Mouse (Mus musculus): ENCODE measurements around the gene Dirc2. TPM values are rescaled to one million over a fixed set of nuclear protein-coding genes. Genes with fewer than 3 reads are reported as not detected.

The Dirc2 gene
- polyA plus RNA-seq, 1 experiment from 2014 or later: 23.3 TPM

DNA sequence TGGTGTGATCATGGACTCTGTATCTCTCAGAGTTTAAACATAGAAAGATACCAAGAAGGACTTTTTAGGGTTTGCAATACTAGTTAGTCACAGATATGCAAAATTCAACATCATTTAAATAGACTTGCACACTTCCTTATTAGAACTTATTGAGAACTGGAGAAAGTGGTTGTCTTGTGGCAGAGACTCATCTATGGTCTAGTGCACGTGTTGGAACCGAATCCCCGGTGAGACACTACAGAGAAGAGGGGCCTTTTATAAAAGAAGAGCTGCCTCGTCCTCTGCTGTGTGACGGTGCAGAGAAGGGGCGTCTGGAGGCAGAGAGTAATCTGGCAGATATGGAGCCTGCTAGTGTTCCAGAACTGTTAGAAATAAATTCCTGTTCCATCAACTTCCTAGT lies 44.6 kb downstream of the Dirc2 start:
- no peaks in the 10 kb centered on the region; the same call in 1 of the 2 replicates for H3K36me3 ChIP-seq (replicated peaks)
- no peaks in the 10 kb centered on the region for H3K27me3 ChIP-seq
- ATAC-seq (ENCODE audit: low FRiP score): no peak
- H3K4me3 ChIP-seq (replicated peaks): no peak overlapping the region
- no peak overlapping the region for H3K4me2 ChIP-seq
- no peaks in the 10 kb centered on the region for H3K9me3 ChIP-seq
- 82% methylated on average over 6 of the region's 6 CpGs for WGBS
- H3K4me1 ChIP-seq: peaks cover 12% of the 10 kb centered on the region
- H3K27ac ChIP-seq: no peak overlapping the region
- H3K9ac ChIP-seq: no peak overlapping the region

DNA sequence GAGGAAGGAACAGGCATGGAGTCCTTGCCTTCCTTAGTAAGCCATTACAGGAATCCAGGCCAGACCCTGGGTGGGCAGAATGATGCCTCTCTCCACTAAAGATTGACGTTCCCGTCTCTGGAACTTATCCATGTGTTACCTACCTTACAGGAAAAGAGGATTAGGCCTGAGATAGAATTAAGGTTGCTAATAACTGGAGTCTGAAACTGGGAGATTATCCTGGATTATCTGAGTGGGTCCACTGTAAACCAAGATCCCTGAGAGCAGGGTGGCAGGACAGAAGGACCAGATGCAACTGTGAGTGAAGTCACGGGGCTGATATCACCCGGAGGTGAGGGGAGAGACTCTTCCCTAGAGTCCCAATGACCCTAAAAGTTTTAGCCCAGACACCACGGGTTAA lies 51.4 kb downstream of the Dirc2 start:
- no peak for ATAC-seq (ENCODE audit: low FRiP score)
- no peak overlapping the region for H3K4me3 ChIP-seq (replicated peaks)

DNA sequence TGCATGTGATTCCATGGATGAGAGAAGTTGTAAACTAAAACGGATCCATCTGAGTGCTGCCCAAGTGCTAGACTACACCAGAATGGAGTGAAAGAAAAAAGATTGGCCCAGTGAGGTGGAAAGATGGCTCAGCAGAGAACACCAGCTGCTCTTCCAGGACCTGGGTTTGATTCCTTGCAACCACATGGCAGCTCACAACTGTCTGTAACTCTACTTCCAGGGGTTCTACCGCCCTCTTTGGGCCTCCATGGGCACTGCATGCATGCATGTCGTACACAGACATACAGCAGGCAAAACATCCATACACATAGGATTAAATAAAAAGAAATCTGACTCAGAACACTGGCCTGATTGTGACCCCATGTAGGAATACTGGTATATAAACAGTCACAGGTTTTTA lies 52.9 kb downstream of the Dirc2 start:
- ATAC-seq (ENCODE audit: low FRiP score): no peak
- H3K4me1 ChIP-seq: peaks cover 4% of the 10 kb centered on the region
- no peaks in the 10 kb centered on the region for H3K9me3 ChIP-seq
- H3K36me3 ChIP-seq (replicated peaks): peaks cover 15% of the 10 kb centered on the region
- 79% methylated on average over 3 of the region's 3 CpGs for WGBS
- H3K9ac ChIP-seq: no peak overlapping the region
- H3K4me3 ChIP-seq (replicated peaks): no peak overlapping the region
- no peaks in the 10 kb centered on the region for H3K27me3 ChIP-seq
- no peak overlapping the region for H3K4me2 ChIP-seq
- H3K27ac ChIP-seq: no peak overlapping the region

More for the DNA sequence above, 51.4 kb downstream of the Dirc2 start:
- H3K4me2 ChIP-seq: no peak overlapping the region
- H3K9me3 ChIP-seq: no peaks in the 10 kb centered on the region
- no peaks in the 10 kb centered on the region for H3K27me3 ChIP-seq
- H3K4me1 ChIP-seq: peaks cover 4% of the 10 kb centered on the region
- peaks cover 15% of the 10 kb centered on the region for H3K36me3 ChIP-seq (replicated peaks)
- H3K9ac ChIP-seq: no peak overlapping the region
- no peak overlapping the region for H3K27ac ChIP-seq
- WGBS: 88% methylated on average over 5 of the region's 5 CpGs

DNA sequence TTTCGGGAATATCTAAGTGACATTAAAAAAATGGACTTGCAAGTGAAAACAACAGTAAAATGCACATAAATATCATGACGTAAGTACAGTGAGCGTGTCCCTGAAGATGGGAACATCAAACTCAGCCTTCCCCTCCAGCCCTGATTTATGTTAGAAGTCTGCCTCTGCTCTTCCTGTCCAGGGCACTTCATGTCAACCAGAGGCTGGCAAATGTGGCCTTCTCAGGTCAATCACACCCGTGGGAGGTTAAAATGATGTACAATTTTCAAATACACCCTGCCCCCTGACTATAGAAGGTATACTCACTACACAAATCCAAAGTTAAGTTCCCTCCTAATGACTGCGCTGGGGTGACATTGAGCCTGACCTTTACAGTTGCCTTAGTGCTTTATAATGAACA lies 53.4 kb downstream of the Dirc2 start:
- no peak overlapping the region for H3K4me3 ChIP-seq (replicated peaks)
- H3K4me2 ChIP-seq: no peak overlapping the region
- peaks cover 15% of the 10 kb centered on the region for H3K36me3 ChIP-seq (replicated peaks)
- H3K4me1 ChIP-seq: peaks cover 5% of the 10 kb centered on the region
- ATAC-seq (ENCODE audit: low FRiP score): no peak
- no peaks in the 10 kb centered on the region for H3K9me3 ChIP-seq
- H3K9ac ChIP-seq: no peak overlapping the region
- 91% methylated on average over 5 of the region's 5 CpGs for WGBS
- no peaks in the 10 kb centered on the region for H3K27me3 ChIP-seq
- H3K27ac ChIP-seq: no peak overlapping the region

DNA sequence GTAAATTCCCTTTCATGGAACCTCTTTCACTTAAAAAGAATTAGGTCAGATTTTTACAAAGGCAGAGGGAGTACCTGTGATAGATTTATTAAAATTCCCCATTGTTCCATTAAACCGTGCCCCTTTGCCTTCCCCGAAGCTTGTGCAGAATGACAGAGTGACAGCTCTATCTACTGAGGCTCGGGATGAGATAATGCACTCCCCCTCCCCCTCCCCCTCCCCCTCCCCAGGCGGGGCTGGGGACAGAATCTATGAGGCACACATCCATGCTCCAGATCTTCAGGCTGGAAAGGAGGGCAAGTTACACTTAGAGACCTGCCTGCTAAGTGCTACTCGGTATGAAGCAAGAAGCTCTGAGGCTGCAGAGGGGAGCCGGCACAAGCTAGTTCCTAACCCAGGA lies 53.8 kb downstream of the Dirc2 start:
- Histone ChIP-seq H3K4me3 (replicated peaks) (no peak overlapping the region), H3K9me3 (no peaks in the 10 kb centered on the region), H3K27ac (no peak overlapping the region), H3K9ac (no peak overlapping the region), H3K27me3 (no peaks in the 10 kb centered on the region), H3K4me1 (peaks cover 9% of the 10 kb centered on the region), H3K36me3 (replicated peaks) (peaks cover 15% of the 10 kb centered on the region), H3K4me2 (no peak overlapping the region)
- WGBS: 70% methylated on average over 6 of the region's 6 CpGs
- no peak for ATAC-seq (ENCODE audit: low FRiP score)

DNA sequence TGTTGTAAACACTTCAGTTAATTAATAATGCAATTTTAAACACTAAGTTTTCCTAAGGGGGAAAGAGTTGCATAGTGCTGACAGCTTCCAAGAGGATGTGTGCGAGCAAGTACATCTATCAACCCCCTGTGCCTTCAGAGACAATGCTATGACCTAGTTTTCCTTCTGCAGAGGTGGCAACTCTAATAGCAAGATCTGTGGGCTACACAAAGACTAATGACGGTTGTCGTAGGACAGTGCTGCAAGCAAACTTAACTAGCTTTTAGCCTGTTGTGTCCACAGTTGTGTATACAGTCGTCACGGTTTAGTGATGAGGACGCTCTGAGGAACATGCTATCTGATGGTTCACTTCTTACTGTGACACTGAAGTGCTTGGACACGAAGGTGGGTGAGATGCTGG lies 54.5 kb downstream of the Dirc2 start:
- Histone ChIP-seq H3K27me3 (no peaks in the 10 kb centered on the region), H3K36me3 (replicated peaks) (peaks cover 15% of the 10 kb centered on the region), H3K9ac (no peak overlapping the region), H3K27ac (no peak overlapping the region), H3K9me3 (no peaks in the 10 kb centered on the region), H3K4me1 (peaks cover 9% of the 10 kb centered on the region), H3K4me3 (replicated peaks) (no peak overlapping the region), H3K4me2 (no peak overlapping the region)
- 92% methylated on average over 7 of the region's 7 CpGs for WGBS
- no peak for ATAC-seq (ENCODE audit: low FRiP score)

DNA sequence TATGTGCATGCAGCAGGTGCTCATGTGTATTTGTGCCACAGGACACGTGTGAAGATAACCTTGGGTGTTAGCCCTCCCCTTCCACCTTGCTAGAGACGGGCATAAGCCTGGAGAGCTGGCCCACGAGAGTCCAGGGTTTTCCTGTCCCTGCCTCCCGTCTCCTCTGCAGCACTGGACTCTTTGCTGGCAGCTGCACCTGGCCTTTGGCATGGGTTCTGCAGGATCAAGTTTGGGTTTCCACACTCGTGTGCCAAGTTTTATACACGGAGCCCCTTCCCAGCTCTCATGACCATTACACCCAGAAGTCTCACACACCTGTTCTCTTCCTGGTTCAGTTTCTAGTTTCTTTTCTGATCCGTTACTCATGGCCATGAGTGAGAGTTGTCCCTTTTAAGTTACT lies 55.5 kb downstream of the Dirc2 start:
- Histone ChIP-seq H3K9ac (no peak overlapping the region), H3K27me3 (no peaks in the 10 kb centered on the region)
- 86% methylated on average over 7 of the region's 7 CpGs for WGBS

DNA sequence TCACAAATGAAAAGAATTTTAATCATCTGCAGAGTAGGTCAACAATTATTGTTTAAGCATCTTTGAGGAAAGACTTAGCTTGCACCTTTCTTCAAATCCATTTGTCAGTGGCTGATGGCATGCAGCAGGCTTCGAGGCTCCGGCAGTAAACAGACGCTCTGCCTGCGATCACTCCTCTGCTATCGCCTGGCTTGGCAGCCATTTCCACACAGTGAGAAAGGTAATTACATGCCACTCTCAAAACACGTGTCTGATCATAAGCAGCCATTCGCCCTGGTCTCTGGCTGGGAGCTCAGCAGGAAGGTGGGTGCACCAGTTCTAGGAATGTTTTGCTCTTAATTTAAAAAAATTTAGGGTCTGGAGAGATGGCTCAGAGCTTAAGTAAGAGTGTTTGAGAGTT lies 58.2 kb downstream of the Dirc2 start:
- H3K27me3 ChIP-seq: no peaks in the 10 kb centered on the region
- H3K4me2 ChIP-seq: no peak overlapping the region
- H3K9ac ChIP-seq: no peak overlapping the region
- WGBS: 65% methylated on average over 7 of the region's 7 CpGs
- H3K9me3 ChIP-seq: no peaks in the 10 kb centered on the region
- ATAC-seq (ENCODE audit: low FRiP score): no peak; the same call in 1 of the 2 replicates
- no peak overlapping the region for H3K27ac ChIP-seq
- peaks cover 9% of the 10 kb centered on the region for H3K4me1 ChIP-seq
- H3K4me3 ChIP-seq (replicated peaks): no peak overlapping the region
- H3K36me3 ChIP-seq (replicated peaks): peaks cover under 1% of the 10 kb centered on the region

More for the DNA sequence above, 55.5 kb downstream of the Dirc2 start:
- no peak for ATAC-seq (ENCODE audit: low FRiP score)
- peaks cover 8% of the 10 kb centered on the region for H3K36me3 ChIP-seq (replicated peaks)
- peaks cover 9% of the 10 kb centered on the region for H3K4me1 ChIP-seq
- H3K4me3 ChIP-seq (replicated peaks): no peak overlapping the region
- H3K9me3 ChIP-seq: no peaks in the 10 kb centered on the region
- H3K4me2 ChIP-seq: no peak overlapping the region
- no peak overlapping the region for H3K27ac ChIP-seq

DNA sequence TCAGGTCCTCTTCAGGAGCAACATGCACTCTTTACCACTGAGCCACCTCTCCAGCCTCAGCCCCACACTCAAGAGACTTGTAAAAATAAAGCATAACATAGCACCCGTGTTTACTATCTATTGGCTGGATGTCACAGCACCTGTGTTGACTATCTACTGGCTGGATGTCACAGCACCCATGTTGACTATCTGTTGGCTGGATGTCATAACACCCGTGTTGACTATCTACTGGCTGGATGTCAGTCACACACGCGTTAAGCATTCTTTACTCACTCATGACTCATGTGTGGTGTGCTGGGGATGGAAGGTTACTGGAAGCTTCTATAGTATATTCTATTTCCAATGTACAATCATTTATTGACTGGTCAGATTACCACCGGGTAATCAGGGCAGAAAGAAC lies 62.2 kb downstream of the Dirc2 start:
- Histone ChIP-seq H3K4me2 (no peak overlapping the region), H3K9me3 (no peaks in the 10 kb centered on the region), H3K4me1 (peaks cover 5% of the 10 kb centered on the region; the same call in 1 of the 2 replicates), H3K27me3 (no peaks in the 10 kb centered on the region), H3K4me3 (replicated peaks) (no peak overlapping the region), H3K27ac (no peak overlapping the region), H3K9ac (no peak overlapping the region), H3K36me3 (replicated peaks) (no peaks in the 10 kb centered on the region)
- 92% methylated on average over 5 of the region's 5 CpGs for WGBS
- ATAC-seq (ENCODE audit: low FRiP score): no peak

DNA sequence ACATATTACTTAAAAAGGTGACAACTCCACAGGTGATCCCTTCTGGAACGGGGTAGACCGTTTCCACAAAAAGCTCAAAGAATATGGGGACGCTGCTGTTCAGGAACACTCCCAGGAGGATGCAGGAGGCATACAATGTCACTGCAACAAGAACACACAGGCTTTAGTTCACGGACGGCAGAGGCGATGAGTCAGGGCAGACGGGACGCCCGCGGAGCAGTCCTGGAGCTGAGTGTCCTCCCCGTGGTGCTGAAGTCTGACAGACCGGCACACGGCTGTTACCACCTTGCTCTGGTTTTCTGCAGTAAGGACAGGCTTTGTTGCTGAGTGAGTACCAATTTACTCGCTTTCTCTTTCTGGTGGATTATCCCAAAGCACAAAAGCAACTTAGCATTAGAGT lies 64.4 kb downstream of the Dirc2 start:
- 70% methylated on average over 14 of the region's 14 CpGs for WGBS
- Histone ChIP-seq H3K27me3 (no peaks in the 10 kb centered on the region), H3K9ac (no peak overlapping the region), H3K4me2 (no peak overlapping the region), H3K4me3 (replicated peaks) (no peak overlapping the region), H3K9me3 (no peaks in the 10 kb centered on the region), H3K36me3 (replicated peaks) (no peaks in the 10 kb centered on the region), H3K27ac (no peak overlapping the region), H3K4me1 (no peaks in the 10 kb centered on the region)
- no peak for ATAC-seq (ENCODE audit: low FRiP score)

DNA sequence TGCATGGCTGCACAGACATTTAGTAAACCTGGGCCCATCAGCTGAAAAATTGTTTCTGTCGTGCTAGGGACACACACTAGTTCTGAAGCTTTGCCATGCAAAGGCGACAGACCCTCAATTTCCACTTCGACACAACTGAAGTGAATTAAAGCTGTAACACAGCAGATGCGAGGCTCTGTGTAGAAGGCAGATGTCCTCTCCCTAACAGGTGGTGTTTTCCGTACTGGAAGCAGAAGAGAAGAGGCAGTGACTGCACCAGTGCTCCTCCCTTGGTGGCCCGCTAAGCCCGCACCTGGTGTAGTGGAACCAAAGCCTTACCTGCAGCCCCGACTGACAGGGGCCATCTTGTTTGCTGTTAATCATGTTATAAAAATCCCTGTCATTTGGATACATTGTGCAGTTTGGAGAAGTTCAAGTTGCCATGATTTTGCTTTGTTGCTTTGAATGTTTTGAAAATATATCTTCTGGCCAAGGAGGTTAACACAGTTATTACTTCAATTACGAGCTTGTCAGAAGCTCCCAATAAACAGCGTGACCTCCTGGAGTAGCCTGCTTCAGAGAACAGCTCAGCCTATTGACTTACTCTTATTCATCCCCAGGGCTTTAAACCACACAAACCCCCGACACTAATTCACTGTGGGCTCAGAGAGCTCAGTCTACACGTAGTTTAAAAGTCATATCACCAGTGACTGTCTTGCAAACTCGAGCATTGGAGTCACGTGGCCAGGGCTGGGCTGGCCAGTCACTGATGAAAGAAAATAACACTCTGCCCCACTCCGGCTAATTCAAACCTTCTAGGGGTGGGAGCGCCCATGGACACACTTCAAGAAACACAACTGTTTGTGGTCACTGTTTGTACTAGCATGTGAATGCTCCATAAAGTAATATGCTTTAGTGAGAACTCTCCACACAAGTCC lies 65.1 kb downstream of the Dirc2 start:
- no peaks in the 10 kb centered on the region for H3K36me3 ChIP-seq (replicated peaks)
- ATAC-seq (ENCODE audit: low FRiP score): no peak
- no peak overlapping the region for H3K9ac ChIP-seq
- no peaks in the 10 kb centered on the region for H3K27me3 ChIP-seq
- no peak overlapping the region for H3K4me3 ChIP-seq (replicated peaks)
- H3K9me3 ChIP-seq: no peaks in the 10 kb centered on the region
- H3K4me2 ChIP-seq: no peak overlapping the region
- 78% methylated on average over 16 of the region's 16 CpGs for WGBS
- H3K4me1 ChIP-seq: no peaks in the 10 kb centered on the region
- H3K27ac ChIP-seq: no peak overlapping the region

DNA sequence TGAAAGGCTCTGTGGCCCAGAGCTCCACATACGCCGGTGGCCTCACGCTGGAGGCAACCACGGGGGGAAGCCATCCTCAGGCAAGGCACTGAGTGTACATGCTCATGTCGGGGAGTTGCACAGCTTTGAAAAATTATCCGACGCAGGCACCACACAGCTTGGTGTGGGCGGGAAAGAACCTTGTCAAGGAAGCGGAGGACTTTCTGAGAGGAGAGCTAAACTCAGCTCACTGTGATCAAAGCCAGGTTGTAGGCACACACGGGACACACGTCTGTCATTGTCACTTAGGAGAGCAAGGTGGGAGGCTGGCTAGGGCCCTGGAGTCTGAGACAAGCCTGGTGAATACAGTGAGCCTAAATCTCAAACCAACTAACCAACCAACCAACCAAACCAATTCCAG lies 67.3 kb downstream of the Dirc2 start:
- no peaks in the 10 kb centered on the region for H3K4me1 ChIP-seq
- no peak for ATAC-seq (ENCODE audit: low FRiP score)
- WGBS: 81% methylated on average over 11 of the region's 11 CpGs
- H3K36me3 ChIP-seq (replicated peaks): peaks cover 6% of the 10 kb centered on the region; the same call in 1 of the 2 replicates
- no peak overlapping the region for H3K4me2 ChIP-seq
- no peak overlapping the region for H3K27ac ChIP-seq
- no peak overlapping the region for H3K9ac ChIP-seq
- H3K4me3 ChIP-seq (replicated peaks): no peak overlapping the region
- no peaks in the 10 kb centered on the region for H3K27me3 ChIP-seq
- no peaks in the 10 kb centered on the region for H3K9me3 ChIP-seq

DNA sequence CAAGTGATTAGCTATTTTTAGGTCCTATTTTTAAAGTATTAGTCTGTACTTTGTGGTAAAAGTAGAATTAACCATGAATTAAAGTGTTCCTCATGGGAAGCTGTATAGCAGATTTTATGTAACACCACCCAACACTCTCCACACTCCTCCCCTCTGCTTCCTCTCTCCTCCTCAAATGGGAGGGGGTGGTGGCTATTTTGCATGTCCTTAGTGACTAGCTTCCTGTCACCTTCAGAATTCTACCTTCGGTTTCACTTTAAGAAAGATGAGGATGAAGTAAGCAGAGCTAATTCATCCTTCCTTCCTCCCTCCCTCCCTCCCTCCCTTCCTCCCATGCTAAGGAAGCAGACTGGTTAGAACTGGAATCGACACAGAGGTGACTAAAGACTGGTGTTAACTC lies 73.1 kb downstream of the Dirc2 start:
- no peak overlapping the region for H3K4me3 ChIP-seq (replicated peaks)
- H3K9ac ChIP-seq: no peak overlapping the region
- H3K4me2 ChIP-seq: no peak overlapping the region
- H3K27me3 ChIP-seq: no peaks in the 10 kb centered on the region
- WGBS: 92% methylated on average over 2 of the region's 2 CpGs
- ATAC-seq (ENCODE audit: low FRiP score): no peak
- peaks cover 9% of the 10 kb centered on the region; the same call in 1 of the 2 replicates for H3K36me3 ChIP-seq (replicated peaks)
- H3K4me1 ChIP-seq: no peaks in the 10 kb centered on the region
- H3K27ac ChIP-seq: no peak overlapping the region
- no peaks in the 10 kb centered on the region for H3K9me3 ChIP-seq

Data from forebrain, embryonic 12.5 days (tissue).